Comparison of ENCODE assay signal across 27 mouse cellular contexts in genomic region chr11:102552051-102552450, GRCm38 (mm10). TPM values are rescaled to one million over a fixed set of nuclear protein-coding genes. Genes with fewer than 3 reads are reported as not detected.
DNase-seq lines count a peak whose midpoint lies in the region; ATAC-seq and TF ChIP-seq lines count a peak whose summit lies in the region.
"Had no signal": no experiment of that assay in that cellular context is flagged by ENCODE, and none has a peak within 500 bp of the region (broad histone marks: within the 10 kb centered on the region; RNA-seq: fewer than 3 reads in every experiment).

No protein-coding gene starts in this region.

- no peak overlapping the region for H3K9ac ChIP-seq in heart, adult 2 months (ENCODE audit: low read depth, low read length)
- H3K9ac ChIP-seq in liver, postnatal 0 days (replicated peaks), result no peak overlapping the region
- no peak overlapping the region for H3K9ac ChIP-seq in liver, embryonic 11.5 days (ENCODE audit: low read depth, low read length)
- H3K9ac ChIP-seq: forebrain, postnatal 0 days; limb, embryonic 12.5 days; liver, embryonic 13.5 days had no signal

- H3K79me2 ChIP-seq in heart, adult 2 months (replicated peaks; ENCODE audit: control insufficient read depth, insufficient read depth, low read length), result peaks cover 5% of the 10 kb centered on the region

- H3K36me3 ChIP-seq in heart, adult 2 months (ENCODE audit: control insufficient read depth, insufficient read depth, low read length), result peaks cover 14% of the 10 kb centered on the region
- no peaks in the 10 kb centered on the region; the same call in 1 of the 2 replicates for H3K36me3 ChIP-seq in liver, postnatal 0 days (replicated peaks; ENCODE audit: insufficient read depth, low read length)
- no peaks in the 10 kb centered on the region; the same call in 1 of the 2 replicates for H3K36me3 ChIP-seq in liver, embryonic 11.5 days (ENCODE audit: control insufficient read depth, insufficient read depth, low read length)

- no peak overlapping the region for H3K4me2 ChIP-seq in liver, postnatal 0 days (ENCODE audit: low read depth, low read length)
- no peak overlapping the region for H3K4me2 ChIP-seq in liver, embryonic 11.5 days
- H3K4me2 ChIP-seq: limb, embryonic 12.5 days; liver, embryonic 13.5 days had no signal

- TF ChIP-seq CTCF in heart, adult 2 months (IDR thresholded peaks at IDR 0.05), result 0 out of 2 replicates have a peak, but pooled peaks have one; percentile 14
- 0 out of 2 replicates have a peak, but pooled peaks have one; percentile 6 for TF ChIP-seq CTCF in liver, postnatal 0 days (IDR thresholded peaks at IDR 0.05; ENCODE audit: low read depth)

- TF ChIP-seq POLR2A in heart, adult 2 months (IDR thresholded peaks at IDR 0.05; ENCODE audit: insufficient read depth, low read depth, low read length), result no peak

- H3K27me3 ChIP-seq in heart, adult 2 months (ENCODE audit: control insufficient read depth, insufficient read depth, low read length), result no peaks in the 10 kb centered on the region
- H3K27me3 ChIP-seq in liver, postnatal 0 days (ENCODE audit: insufficient read depth, low read length), result no peaks in the 10 kb centered on the region
- no peaks in the 10 kb centered on the region for H3K27me3 ChIP-seq in liver, embryonic 11.5 days (replicated peaks; ENCODE audit: control insufficient read depth, insufficient read depth, low read length)
- H3K27me3 ChIP-seq: CH12.LX; limb, embryonic 12.5 days; liver, embryonic 13.5 days had no signal

- no peak for DNase-seq in heart, adult 2 months
- DNase-seq in heart, postnatal 4 days, result no peak
- DNase-seq in liver, postnatal 0 days, result no peak
- no peak for DNase-seq in liver, embryonic 11.5 days (ENCODE audit: low spot score)
- DNase-seq in induced T-regulatory cell, adult 2 months (ENCODE audit: low read depth), result peak; percentile 24
- DNase-seq in thymus, postnatal 14 days, result no peak
- DNase-seq in yolk sac, embryonic 10.5 days (ENCODE audit: low spot score), result no peak
- DNase-seq: cerebellum, adult 11-12 months; cerebellum, postnatal 10 days; forebrain, postnatal 0 days; gastrocnemius, postnatal 14 days; heart, adult 18-20 months; kidney, adult 18-20 months; kidney, postnatal 10 days; liver, embryonic 13.5 days; thymus, adult 18-20 months; thymus, postnatal 4 days had no signal

- WGBS in heart, adult 2 months, result 92% methylated on average over 3 of the region's 3 CpGs
- WGBS in liver, postnatal 0 days (ENCODE audit: insufficient replicate concordance), result 85% methylated on average over 3 of the region's 3 CpGs
- 89% methylated on average over 3 of the region's 3 CpGs for WGBS in liver, embryonic 11.5 days

- no peaks in the 10 kb centered on the region for H3K9me3 ChIP-seq in liver, postnatal 0 days (ENCODE audit: low read length)
- H3K9me3 ChIP-seq in liver, embryonic 11.5 days (ENCODE audit: control insufficient read depth, low read length), result no peaks in the 10 kb centered on the region
- H3K9me3 ChIP-seq: forebrain, embryonic 10.5 days; limb, embryonic 12.5 days; liver, embryonic 13.5 days; midbrain, embryonic 10.5 days had no signal

- TF ChIP-seq EP300 in heart, adult 2 months (IDR thresholded peaks at IDR 0.05; ENCODE audit: insufficient read depth, low read depth, low read length), result no peak
- no peak for TF ChIP-seq EP300 in liver, postnatal 0 days (IDR thresholded peaks at IDR 0.05; ENCODE audit: low read depth)

- H3K4me1 ChIP-seq in heart, adult 2 months (ENCODE audit: control insufficient read depth, insufficient read depth, low read length), result peaks cover 6% of the 10 kb centered on the region
- peaks cover 11% of the 10 kb centered on the region for H3K4me1 ChIP-seq in liver, postnatal 0 days (ENCODE audit: insufficient read depth)
- peaks cover 16% of the 10 kb centered on the region for H3K4me1 ChIP-seq in liver, embryonic 11.5 days (replicated peaks; ENCODE audit: control insufficient read depth, insufficient read depth, low read length)

- intact Hi-C loops in heart, adult 2 months (cut with DNase I), result no loop called here

- no peak for ATAC-seq in liver, postnatal 0 days
- ATAC-seq in liver, embryonic 11.5 days (replicated peaks; ENCODE audit: low FRiP score), result no peak
- ATAC-seq: forebrain, postnatal 0 days; inflammation-experienced regulatory T-cells, adult 6 months; midbrain, embryonic 16.5 days had no signal

- no peak overlapping the region for H3K4me3 ChIP-seq in heart, adult 2 months
- H3K4me3 ChIP-seq in liver, postnatal 0 days (ENCODE audit: low read depth, low read length), result no peak overlapping the region
- no peak overlapping the region for H3K4me3 ChIP-seq in liver, embryonic 11.5 days (ENCODE audit: low read depth, low read length)
- H3K4me3 ChIP-seq: forebrain, embryonic 10.5 days; limb, embryonic 12.5 days; liver, embryonic 13.5 days; midbrain, embryonic 10.5 days; myocyte had no signal

- H3K27ac ChIP-seq in heart, adult 2 months, result no peak overlapping the region
- H3K27ac ChIP-seq in liver, postnatal 0 days (ENCODE audit: low read depth), result no peak overlapping the region
- no peak overlapping the region for H3K27ac ChIP-seq in liver, embryonic 11.5 days (ENCODE audit: low read depth, low read length)
- H3K27ac ChIP-seq: forebrain, embryonic 10.5 days; limb, embryonic 12.5 days; liver, embryonic 13.5 days; macrophage; midbrain, embryonic 10.5 days had no signal

RNA-seq across cellular contexts. Expression of gene Gpatch8, which starts 4.1 kb away (rescaled TPM):
- total RNA-seq in heart, adult 2 months (2021), result 10 to 100 TPM; 14.8 to 18.0 TPM
- polyA plus RNA-seq in heart, adult 2 months (2012; rRNA removed), result 11.7 and 16.8 TPM in 2 replicates
- 10 to 100 TPM; 29.5 to 29.7 TPM for total RNA-seq in heart, postnatal 4 days (2021)
- 11.1 and 12.2 TPM in 2 replicates for polyA plus RNA-seq in liver, postnatal 0 days (2015; fragmentation: Nextera tagmentation; extraction: Ambion mirVana)
- polyA plus RNA-seq in liver, embryonic 11.5 days (2014; fragmentation: Nextera tagmentation; extraction: Ambion mirVana), result 30.0 and 35.4 TPM in 2 replicates

RNA-seq across cellular contexts. Expression of gene Gm11627, which starts 27.2 kb away (rescaled TPM):
- total RNA-seq in heart, adult 2 months (2021), result 1 to 10 TPM; 1.2 to 1.5 TPM
- polyA plus RNA-seq in heart, adult 2 months (2012; rRNA removed), result 4.0 and 4.9 TPM in 2 replicates
- total RNA-seq in heart, postnatal 4 days (2021), result 1 to 10 TPM; 4.4 to 5.3 TPM
- polyA plus RNA-seq in liver, postnatal 0 days (2015; fragmentation: Nextera tagmentation; extraction: Ambion mirVana), result not detected in 2 replicates
- 1.2 and 1.4 TPM in 2 replicates for polyA plus RNA-seq in liver, embryonic 11.5 days (2014; fragmentation: Nextera tagmentation; extraction: Ambion mirVana)
- total RNA-seq: hematopoietic stem cell, adult 5-6 weeks had no signal
- polyA plus RNA-seq: inflammation-experienced regulatory T-cells, adult 6 months; macrophage; spleen, adult 2 months had no signal

RNA-seq across cellular contexts. Expression of gene Fzd2, which starts 52.1 kb away (rescaled TPM):
- total RNA-seq in heart, adult 2 months (2021), result 1 to 10 TPM; 2.6 to 2.8 TPM
- 7.2 and 10.0 TPM in 2 replicates for polyA plus RNA-seq in heart, adult 2 months (2012; rRNA removed)
- 10 to 100 TPM; 21.9 TPM for total RNA-seq in heart, postnatal 4 days (2021)
- 0.17 and 0.22 TPM in 2 replicates for polyA plus RNA-seq in liver, postnatal 0 days (2015; fragmentation: Nextera tagmentation; extraction: Ambion mirVana)
- polyA plus RNA-seq in liver, embryonic 11.5 days (2014; fragmentation: Nextera tagmentation; extraction: Ambion mirVana), result 8.4 and 9.0 TPM in 2 replicates
- total RNA-seq: hematopoietic stem cell, adult 5-6 weeks had no signal
- polyA plus RNA-seq: inflammation-experienced regulatory T-cells, adult 6 months; macrophage had no signal
